Mouse (Mus musculus) kidney, adult 2 months (tissue): Measurements from ENCODE around the gene Uhrf1bp1.

Experiments used
- CTCF ChIP-seq: fragments of 200-500 bp; conservative IDR thresholded peaks from 2 replicates; pipeline ENCODE4 v1.5.1; 2011; ENCODE audit warnings: low read depth, mild to moderate bottlenecking, control low read depth, low read length, moderate library complexity, mixed read lengths; ENCODE audit not compliant: insufficient read depth, insufficient read length
- POLR2A ChIP-seq: fragments of 200-500 bp; IDR thresholded peaks from one replicate; pipeline ENCODE4 v1.6.1; 2011; ENCODE audit warnings: low read depth, low read length, control low read depth

DNA sequence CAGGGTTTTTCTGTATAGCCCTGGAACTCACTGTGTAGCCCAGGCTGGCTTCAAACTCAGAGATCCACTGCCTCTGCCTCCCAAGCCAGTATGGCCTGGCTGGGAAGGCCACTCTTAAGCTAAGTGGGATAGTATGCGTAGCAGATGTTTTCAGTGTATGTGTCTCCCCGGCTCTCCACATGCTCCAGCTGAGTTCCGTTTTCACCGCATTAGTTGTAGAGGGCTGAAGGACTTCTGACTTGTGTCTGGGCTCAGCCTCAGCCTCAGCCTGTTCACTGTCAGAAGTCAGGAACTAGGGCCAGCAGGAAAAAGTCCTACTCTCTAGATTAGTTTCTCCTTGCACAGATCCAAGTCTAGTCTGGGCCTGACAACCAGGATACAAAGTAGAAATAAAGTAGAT is 60.1 kb downstream of the Uhrf1bp1 start:
- TF ChIP-seq POLR2A, result no peak
- TF ChIP-seq CTCF, result no peak
